Mouse (Mus musculus): ENCODE results near the gene Hap1. TPM values are rescaled to one million over a fixed set of nuclear protein-coding genes. Genes with fewer than 3 reads are reported as not detected.

Gene Hap1
- total and polyA plus RNA-seq, 3 experiments = 1.3 to 1.5 (median 1.4) TPM

DNA sequence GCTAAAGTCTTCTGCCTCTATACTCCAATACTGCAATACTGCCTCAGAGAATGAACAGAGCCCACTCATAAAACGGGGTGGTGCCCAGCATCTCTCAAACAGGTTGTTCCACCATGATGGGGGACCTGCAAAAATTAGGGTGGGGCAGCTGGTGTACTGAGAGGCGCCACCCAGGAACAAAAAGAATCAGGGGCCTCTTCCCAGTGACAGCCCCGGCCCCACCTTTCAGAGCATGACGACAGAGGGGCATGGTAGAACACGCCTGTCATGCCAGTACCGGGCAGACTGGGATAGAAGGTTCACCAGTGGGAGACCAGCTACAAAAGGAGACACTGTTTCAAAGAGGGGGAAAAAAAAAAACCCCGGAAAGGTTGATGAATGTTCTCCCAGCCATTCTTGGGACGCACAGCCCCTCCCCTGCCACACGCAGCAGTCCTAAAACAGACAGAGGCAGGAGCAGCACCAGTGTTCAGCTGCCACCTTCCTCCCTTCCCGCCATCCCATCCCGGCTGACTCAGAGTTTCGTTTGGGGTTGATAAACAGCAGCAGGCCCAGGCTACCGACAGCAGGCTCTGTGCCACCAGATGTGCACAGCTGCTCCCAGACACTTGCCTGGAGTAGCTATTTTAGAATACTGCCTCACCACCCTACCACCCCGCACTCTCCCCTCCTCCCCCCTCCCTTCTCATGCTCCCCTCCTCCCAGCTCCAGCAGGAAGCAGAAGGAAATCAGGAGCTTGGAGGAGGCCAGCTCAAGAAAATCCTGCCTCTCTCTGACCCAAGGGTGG is 31.9 kb upstream of the Hap1 start:
- peak overlapping the region; percentile 34 for H3K9ac ChIP-seq (ENCODE audit: low read depth, low read length)
- peaks cover 44% of the 10 kb centered on the region for H3K36me3 ChIP-seq (ENCODE audit: control insufficient read depth, insufficient read depth, low read length)
- H3K4me1 ChIP-seq (ENCODE audit: control insufficient read depth, insufficient read depth, low read length) = peaks cover 57% of the 10 kb centered on the region
- H3K79me2 ChIP-seq (replicated peaks; ENCODE audit: control insufficient read depth, insufficient read depth, low read length) = peaks cover 12% of the 10 kb centered on the region
- DNase-seq = peak; percentile 81 to 89
- peak overlapping the region; percentile 98 for H3K27ac ChIP-seq
- H3K27me3 ChIP-seq (ENCODE audit: control insufficient read depth, insufficient read depth, low read length) = no peaks in the 10 kb centered on the region
- TF ChIP-seq POLR2A (IDR thresholded peaks at IDR 0.05; ENCODE audit: insufficient read depth, low read depth, low read length) (no peak; the same call in 1 of the 2 replicates), EP300 (IDR thresholded peaks at IDR 0.05; ENCODE audit: insufficient read depth, low read depth, low read length) (peak; percentile 93), CTCF (IDR thresholded peaks at IDR 0.05) (no peak)
- WGBS = 18% methylated on average over 14 of the region's 14 CpGs
- H3K4me3 ChIP-seq = peak overlapping the region; percentile 36
- intact Hi-C loops (cut with DNase I) = loop anchor here (2.0 kb wide), 1 partner anchor 19 kb away; no protein-coding TSS in a partner anchor

DNA sequence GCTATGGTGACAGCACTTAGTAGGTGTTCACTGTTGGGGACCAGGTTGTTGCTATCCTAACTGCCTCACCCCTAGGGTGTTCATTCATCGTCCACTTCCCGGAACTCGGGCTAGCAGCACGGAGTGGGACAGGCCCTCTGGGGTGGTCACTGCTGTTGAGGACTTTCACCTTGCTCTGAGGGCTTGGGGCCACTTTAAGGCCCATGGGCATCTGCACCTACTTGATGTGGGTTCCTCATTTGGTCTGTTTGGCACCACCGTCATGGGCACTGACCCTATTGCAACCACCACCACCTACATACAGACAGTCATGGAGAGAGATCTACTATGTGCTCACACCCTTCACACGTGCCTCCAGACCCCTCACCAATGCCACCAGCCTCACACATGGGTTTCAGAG is 31.2 kb upstream of the Hap1 start:
- no peaks in the 10 kb centered on the region for H3K27me3 ChIP-seq (ENCODE audit: control insufficient read depth, insufficient read depth, low read length)
- peak overlapping the region; percentile 98 for H3K27ac ChIP-seq
- WGBS = 59% methylated on average over 6 of the region's 6 CpGs
- H3K36me3 ChIP-seq (ENCODE audit: control insufficient read depth, insufficient read depth, low read length) = peaks cover 44% of the 10 kb centered on the region
- TF ChIP-seq CTCF (IDR thresholded peaks at IDR 0.05) (no peak), POLR2A (IDR thresholded peaks at IDR 0.05; ENCODE audit: insufficient read depth, low read depth, low read length) (no peak), EP300 (IDR thresholded peaks at IDR 0.05; ENCODE audit: insufficient read depth, low read depth, low read length) (no peak)
- H3K4me3 ChIP-seq = no peak overlapping the region; the same call in 1 of the 2 replicates
- peaks cover 12% of the 10 kb centered on the region for H3K79me2 ChIP-seq (replicated peaks; ENCODE audit: control insufficient read depth, insufficient read depth, low read length)
- intact Hi-C loops (cut with DNase I) = loop anchor here (2.0 kb wide), 1 partner anchor 18 kb away; no protein-coding TSS in a partner anchor
- peak overlapping the region; percentile 33 for H3K9ac ChIP-seq (ENCODE audit: low read depth, low read length)
- peak in 1 of 2 experiments; percentile 10 for DNase-seq
- H3K4me1 ChIP-seq (ENCODE audit: control insufficient read depth, insufficient read depth, low read length) = peaks cover 52% of the 10 kb centered on the region

DNA sequence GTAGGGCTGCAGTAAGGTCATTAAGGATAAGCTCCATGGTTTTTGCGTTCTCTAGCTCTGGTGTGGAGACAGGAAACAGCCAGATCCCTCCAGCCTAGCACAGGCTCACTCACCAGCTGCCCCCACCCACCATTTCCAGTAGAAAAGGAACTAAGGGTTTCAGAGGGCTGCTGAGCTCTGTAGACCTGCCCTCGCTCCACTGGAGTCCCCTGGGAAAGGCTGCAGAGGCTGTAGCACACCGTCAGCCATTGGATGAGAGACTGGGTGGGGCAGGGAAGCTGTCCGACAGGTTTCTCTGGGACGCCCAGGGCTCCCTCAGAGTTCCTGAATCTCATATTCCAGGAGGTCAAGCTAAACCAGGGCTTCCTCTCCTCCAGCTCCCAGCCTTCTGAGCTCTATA is 30.7 kb upstream of the Hap1 start:
- intact Hi-C loops (cut with DNase I) = loop anchor here (1.0 to 2.0 kb wide), 2 partner anchors 10 to 18 kb away; no protein-coding TSS in a partner anchor
- Histone ChIP-seq H3K27ac (peak overlapping the region; percentile 98), H3K9ac (ENCODE audit: low read depth, low read length) (peak overlapping the region; percentile 15), H3K79me2 (replicated peaks; ENCODE audit: control insufficient read depth, insufficient read depth, low read length) (peaks cover 12% of the 10 kb centered on the region), H3K4me3 (no peak overlapping the region), H3K27me3 (ENCODE audit: control insufficient read depth, insufficient read depth, low read length) (no peaks in the 10 kb centered on the region), H3K36me3 (ENCODE audit: control insufficient read depth, insufficient read depth, low read length) (peaks cover 40% of the 10 kb centered on the region), H3K4me1 (ENCODE audit: control insufficient read depth, insufficient read depth, low read length) (peaks cover 49% of the 10 kb centered on the region)
- peak in 1 of 2 experiments; percentile 46 for DNase-seq
- WGBS = 27% methylated on average over 5 of the region's 5 CpGs
- TF ChIP-seq EP300 (IDR thresholded peaks at IDR 0.05; ENCODE audit: insufficient read depth, low read depth, low read length) (no peak; the same call in 1 of the 2 replicates), POLR2A (IDR thresholded peaks at IDR 0.05; ENCODE audit: insufficient read depth, low read depth, low read length) (no peak), CTCF (IDR thresholded peaks at IDR 0.05) (no peak)

DNA sequence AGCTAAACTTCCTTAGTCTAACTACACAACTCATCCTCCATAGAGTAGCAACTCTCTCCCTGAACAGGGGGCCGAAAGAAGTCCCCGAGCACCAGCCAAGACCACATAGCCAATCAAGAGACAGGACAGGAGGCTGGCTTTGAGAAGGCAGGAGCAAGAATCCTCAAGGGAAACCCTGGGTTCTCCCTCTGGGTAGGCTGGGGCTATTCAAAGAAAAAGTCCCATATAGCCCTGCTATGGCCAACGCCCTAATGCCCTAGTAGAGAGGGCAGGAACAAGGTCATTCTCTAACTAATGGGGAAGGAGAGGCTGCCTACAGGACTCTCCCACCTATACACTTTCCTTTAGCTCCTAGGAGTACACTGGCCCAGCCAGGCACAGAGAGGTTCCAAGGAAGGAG is 29.1 kb upstream of the Hap1 start:
- Histone ChIP-seq H3K9ac (ENCODE audit: low read depth, low read length) (no peak overlapping the region), H3K4me3 (no peak overlapping the region), H3K27me3 (ENCODE audit: control insufficient read depth, insufficient read depth, low read length) (no peaks in the 10 kb centered on the region), H3K36me3 (ENCODE audit: control insufficient read depth, insufficient read depth, low read length) (peaks cover 44% of the 10 kb centered on the region), H3K4me1 (ENCODE audit: control insufficient read depth, insufficient read depth, low read length) (peaks cover 37% of the 10 kb centered on the region), H3K79me2 (replicated peaks; ENCODE audit: control insufficient read depth, insufficient read depth, low read length) (peaks cover 12% of the 10 kb centered on the region), H3K27ac (no peak overlapping the region)
- DNase-seq = no peak
- intact Hi-C loops (cut with DNase I) = no loop called here
- no peak for TF ChIP-seq POLR2A (IDR thresholded peaks at IDR 0.05; ENCODE audit: insufficient read depth, low read depth, low read length)
- TF ChIP-seq CTCF (IDR thresholded peaks at IDR 0.05) = no peak
- 80% methylated on average over 3 of the region's 3 CpGs for WGBS

DNA sequence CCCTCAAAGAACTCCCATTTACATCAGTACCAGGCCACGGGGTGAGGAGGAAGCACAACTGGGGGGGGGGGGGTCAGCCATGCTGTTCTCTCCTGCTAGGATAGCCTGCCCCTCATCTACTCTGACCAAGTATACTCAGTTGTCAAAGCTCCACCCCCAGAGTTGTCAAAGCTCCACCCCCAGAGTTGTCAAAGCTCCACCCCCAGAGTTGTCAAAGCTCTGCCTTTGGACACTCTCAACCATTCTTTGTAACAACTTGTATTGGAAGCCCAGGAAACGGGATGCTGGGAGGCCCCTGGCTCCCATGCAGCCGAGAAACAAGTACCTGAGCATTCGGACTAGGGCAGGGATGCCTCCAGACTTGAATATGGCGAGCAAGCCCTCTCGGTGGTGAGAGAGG is 26.8 kb upstream of the Hap1 start:
- no peaks in the 10 kb centered on the region for H3K27me3 ChIP-seq (ENCODE audit: control insufficient read depth, insufficient read depth, low read length)
- H3K9ac ChIP-seq (ENCODE audit: low read depth, low read length) = no peak overlapping the region
- intact Hi-C loops (cut with DNase I) = no loop called here
- TF ChIP-seq CTCF (IDR thresholded peaks at IDR 0.05) (no peak), EP300 (IDR thresholded peaks at IDR 0.05; ENCODE audit: insufficient read depth, low read depth, low read length) (no peak), POLR2A (IDR thresholded peaks at IDR 0.05; ENCODE audit: insufficient read depth, low read depth, low read length) (no peak)
- peaks cover 38% of the 10 kb centered on the region for H3K36me3 ChIP-seq (ENCODE audit: control insufficient read depth, insufficient read depth, low read length)
- WGBS = 64% methylated on average over 6 of the region's 6 CpGs
- H3K27ac ChIP-seq = no peak overlapping the region
- DNase-seq = no peak
- peaks cover 23% of the 10 kb centered on the region for H3K4me1 ChIP-seq (ENCODE audit: control insufficient read depth, insufficient read depth, low read length)
- peaks cover 12% of the 10 kb centered on the region for H3K79me2 ChIP-seq (replicated peaks; ENCODE audit: control insufficient read depth, insufficient read depth, low read length)
- H3K4me3 ChIP-seq = no peak overlapping the region

DNA sequence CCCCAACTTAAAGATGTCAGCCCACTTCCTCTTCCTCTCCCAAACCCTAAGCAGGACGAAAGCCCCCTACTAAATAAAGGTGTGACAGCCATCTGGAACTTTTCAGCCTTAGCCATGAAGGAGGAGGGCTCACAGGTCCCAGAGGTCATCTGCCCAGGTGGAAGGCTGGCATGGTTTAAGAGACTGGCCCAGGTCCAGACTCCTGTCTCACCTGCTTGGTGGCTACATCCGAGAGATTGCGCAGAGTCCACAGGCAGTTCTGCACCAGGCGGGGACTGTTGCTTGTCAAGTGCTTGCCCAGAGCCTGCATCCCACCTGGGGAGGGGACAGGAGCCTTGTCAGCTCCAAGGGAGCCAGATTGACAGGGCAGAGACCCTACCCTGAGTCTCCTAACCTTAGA is 23.4 kb upstream of the Hap1 start:
- TF ChIP-seq POLR2A (IDR thresholded peaks at IDR 0.05; ENCODE audit: insufficient read depth, low read depth, low read length) = no peak
- TF ChIP-seq CTCF (IDR thresholded peaks at IDR 0.05) = no peak
- no peak for TF ChIP-seq EP300 (IDR thresholded peaks at IDR 0.05; ENCODE audit: insufficient read depth, low read depth, low read length)
- peaks cover 3% of the 10 kb centered on the region for H3K79me2 ChIP-seq (replicated peaks; ENCODE audit: control insufficient read depth, insufficient read depth, low read length)
- H3K9ac ChIP-seq (ENCODE audit: low read depth, low read length) = no peak overlapping the region
- H3K4me3 ChIP-seq = no peak overlapping the region
- no peaks in the 10 kb centered on the region for H3K27me3 ChIP-seq (ENCODE audit: control insufficient read depth, insufficient read depth, low read length)
- H3K27ac ChIP-seq = no peak overlapping the region; the same call in 1 of the 2 replicates
- peaks cover 17% of the 10 kb centered on the region for H3K4me1 ChIP-seq (ENCODE audit: control insufficient read depth, insufficient read depth, low read length)
- intact Hi-C loops (cut with DNase I) = no loop called here
- peak in 1 of 2 experiments; percentile 3 for DNase-seq
- H3K36me3 ChIP-seq (ENCODE audit: control insufficient read depth, insufficient read depth, low read length) = peaks cover 28% of the 10 kb centered on the region
- 75% methylated on average over 4 of the region's 4 CpGs for WGBS
